23 mouse cellular contexts compared by ENCODE assay signal in genomic region chr5:53953797-53954196, GRCm38 (mm10).
"Had no signal": no experiment of that assay in that cellular context is flagged by ENCODE, and none has a peak within 500 bp of the region (broad histone marks: within the 10 kb centered on the region; RNA-seq: fewer than 3 reads in every experiment).

No protein-coding gene starts in this region.

- H3K27me3 ChIP-seq: hindbrain, embryonic 12.5 days; hindbrain, embryonic 15.5 days; kidney, embryonic 15.5 days; limb, embryonic 13.5 days; limb, embryonic 15.5 days; liver, embryonic 12.5 days had no signal

- H3K27ac ChIP-seq: heart, adult 2 months; hindbrain, embryonic 10.5 days; hindbrain, embryonic 12.5 days; hindbrain, embryonic 15.5 days; hindbrain, postnatal 0 days; kidney, embryonic 15.5 days; kidney, postnatal 0 days; limb, embryonic 13.5 days; limb, embryonic 15.5 days; liver, embryonic 12.5 days; liver, embryonic 14.5 days had no signal

- H3K9ac ChIP-seq: hindbrain, embryonic 12.5 days; hindbrain, embryonic 15.5 days; kidney, embryonic 15.5 days; limb, embryonic 13.5 days; limb, embryonic 15.5 days; liver, embryonic 12.5 days; liver, embryonic 14.5 days had no signal

- ATAC-seq: hindbrain, postnatal 0 days; liver, embryonic 12.5 days had no signal

- H3K4me1 ChIP-seq: hindbrain, embryonic 10.5 days; hindbrain, embryonic 15.5 days; liver, embryonic 12.5 days had no signal

- H3K4me3 ChIP-seq: heart, adult 2 months; hindbrain, embryonic 10.5 days; hindbrain, embryonic 12.5 days; hindbrain, embryonic 15.5 days; kidney, embryonic 15.5 days; limb, embryonic 13.5 days; limb, embryonic 15.5 days; liver, embryonic 12.5 days had no signal

- H3K4me2 ChIP-seq: heart, embryonic 11.5 days; hindbrain, embryonic 12.5 days; hindbrain, embryonic 15.5 days; kidney, embryonic 15.5 days; limb, embryonic 13.5 days; limb, embryonic 15.5 days; liver, embryonic 12.5 days had no signal

- DNase-seq: gastrocnemius, postnatal 25 days; heart, adult 2 months; heart, postnatal 10 days; heart, postnatal 4 days; kidney, adult 11 months; kidney, adult 2 months; kidney, adult 9 months; kidney, postnatal 14 days; kidney, postnatal 36 days; layer of hippocampus, adult 9-11 months; layer of hippocampus, postnatal 36 days; left cerebral cortex, postnatal 4 days had no signal

- H3K36me3 ChIP-seq: hindbrain, embryonic 10.5 days; hindbrain, embryonic 12.5 days; hindbrain, embryonic 15.5 days; kidney, embryonic 15.5 days; limb, embryonic 13.5 days; limb, embryonic 15.5 days; liver, embryonic 12.5 days had no signal

- H3K9me3 ChIP-seq: hindbrain, embryonic 10.5 days; hindbrain, embryonic 12.5 days; hindbrain, embryonic 15.5 days; kidney, embryonic 15.5 days; limb, embryonic 13.5 days; limb, embryonic 15.5 days; liver, embryonic 12.5 days had no signal
